Mouse (Mus musculus) bone marrow, adult 2 months (tissue): Measurements from ENCODE around the gene Hist2h3c2. TPM values are rescaled to one million over a fixed set of nuclear protein-coding genes. Genes with fewer than 3 reads are reported as not detected.
A peak's percentile ranks its signal among the peaks of the same experiment; 100 is the strongest.

Experiments
- H3K27ac ChIP-seq: fragments of 200-500 bp; 2 replicates; pipeline ENCODE4 v1.5.1; 2012; ENCODE audit warnings: low read depth, mild to moderate bottlenecking, control low read depth, inconsistent platforms, low read length; ENCODE audit not compliant: control insufficient read depth, poor library complexity, insufficient read depth
- H3K4me1 ChIP-seq: fragments of 200-500 bp; 2 replicates; pipeline ENCODE4 v1.6.1; 2011; ENCODE audit warnings: low read length; ENCODE audit not compliant: control insufficient read depth, insufficient read depth
- H3K4me3 ChIP-seq: fragments of 200-500 bp; replicated peaks from 2 replicates; pipeline ENCODE3; 2011; ENCODE audit warnings: mild to moderate bottlenecking, low read depth, low read length, control low read depth; ENCODE audit not compliant: control insufficient read depth
- CTCF ChIP-seq: fragments of 200-500 bp; IDR thresholded peaks from 2 replicates; pipeline ENCODE4 v1.5.1; 2011; ENCODE audit warnings: low read length, control low read depth; ENCODE audit not compliant: control insufficient read depth, insufficient read depth
- POLR2A ChIP-seq: fragments of 200-500 bp; IDR thresholded peaks from 2 replicates; pipeline ENCODE4 v1.6.1; 2011; ENCODE audit warnings: low read depth, mild to moderate bottlenecking, control low read depth, low read length, borderline replicate concordance; ENCODE audit not compliant: control insufficient read depth
- WGBS: fragments of 180-500 bp; shearing (Covaris S2); methylation state at CpG from one replicate; pipeline ENCODE4 v1.1.7; 2018; 5-methylcytosine and 5-hydroxymethylcytosine counted together
- polyA plus RNA-seq: library from polyadenylated mRNA; stranded (reverse); fragments of >200 nt; gene quantifications from 2 replicates; pipeline ENCODE4 v1.2.4, GENCODE M21; 2011; ENCODE audit warnings: low replicate concordance; ENCODE audit not compliant: missing spikeins, insufficient read depth, insufficient read length

The Hist2h3c2 gene
- polyA plus RNA-seq, 1 experiment, result 79.9 TPM

DNA sequence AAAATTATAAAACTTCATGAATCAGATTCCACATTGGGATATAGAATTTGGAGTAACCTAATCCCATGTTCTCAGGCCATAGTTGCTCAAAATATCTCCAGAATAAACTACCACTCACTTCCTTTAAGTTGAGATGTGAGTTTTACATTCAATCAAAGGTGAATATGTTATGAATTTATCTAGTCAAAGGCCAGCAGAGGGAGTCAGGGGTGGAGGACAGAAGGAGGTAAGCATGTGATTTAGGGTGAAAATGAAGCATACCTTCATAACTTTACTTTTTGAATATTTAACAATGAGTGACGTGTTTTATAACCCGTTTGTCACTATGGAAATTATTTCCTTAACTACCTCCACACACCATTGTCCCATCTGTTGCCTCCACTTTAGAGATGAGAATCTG lies 4.0 kb downstream of the Hist2h3c2 start:
- WGBS, result 78% methylated on average over 2 of the region's 2 CpGs
- H3K4me1 ChIP-seq, result no peaks in the 10 kb centered on the region; the same call in 1 of the 2 replicates
- TF ChIP-seq POLR2A (no peak), CTCF (no peak)
- H3K27ac ChIP-seq, result no peak overlapping the region
- no peak overlapping the region for H3K4me3 ChIP-seq

DNA sequence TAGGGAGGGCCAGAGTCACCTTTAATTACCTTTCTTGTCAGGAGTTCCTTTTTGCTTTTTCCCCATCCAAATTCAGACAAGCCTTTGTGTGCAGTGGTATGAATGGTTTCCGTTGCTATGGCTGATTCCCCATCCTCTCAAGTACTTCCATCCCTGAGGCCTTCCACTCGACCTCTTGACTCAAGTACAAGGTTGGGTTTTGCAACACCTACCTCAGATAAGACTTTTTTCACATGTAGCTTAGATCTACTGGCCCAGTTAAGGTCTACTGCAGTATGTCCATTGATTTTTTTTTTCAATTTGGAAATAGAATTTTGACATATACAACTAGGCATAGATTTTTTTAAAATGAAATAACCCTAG lies 7.2 kb downstream of the Hist2h3c2 start:
- H3K4me3 ChIP-seq, result no peak overlapping the region
- no peak overlapping the region for H3K27ac ChIP-seq
- 64% methylated on average over 2 of the region's 2 CpGs for WGBS
- no peak for TF ChIP-seq POLR2A
- no peak for TF ChIP-seq CTCF
- H3K4me1 ChIP-seq, result peaks cover under 1% of the 10 kb centered on the region; the same call in 1 of the 2 replicates

DNA sequence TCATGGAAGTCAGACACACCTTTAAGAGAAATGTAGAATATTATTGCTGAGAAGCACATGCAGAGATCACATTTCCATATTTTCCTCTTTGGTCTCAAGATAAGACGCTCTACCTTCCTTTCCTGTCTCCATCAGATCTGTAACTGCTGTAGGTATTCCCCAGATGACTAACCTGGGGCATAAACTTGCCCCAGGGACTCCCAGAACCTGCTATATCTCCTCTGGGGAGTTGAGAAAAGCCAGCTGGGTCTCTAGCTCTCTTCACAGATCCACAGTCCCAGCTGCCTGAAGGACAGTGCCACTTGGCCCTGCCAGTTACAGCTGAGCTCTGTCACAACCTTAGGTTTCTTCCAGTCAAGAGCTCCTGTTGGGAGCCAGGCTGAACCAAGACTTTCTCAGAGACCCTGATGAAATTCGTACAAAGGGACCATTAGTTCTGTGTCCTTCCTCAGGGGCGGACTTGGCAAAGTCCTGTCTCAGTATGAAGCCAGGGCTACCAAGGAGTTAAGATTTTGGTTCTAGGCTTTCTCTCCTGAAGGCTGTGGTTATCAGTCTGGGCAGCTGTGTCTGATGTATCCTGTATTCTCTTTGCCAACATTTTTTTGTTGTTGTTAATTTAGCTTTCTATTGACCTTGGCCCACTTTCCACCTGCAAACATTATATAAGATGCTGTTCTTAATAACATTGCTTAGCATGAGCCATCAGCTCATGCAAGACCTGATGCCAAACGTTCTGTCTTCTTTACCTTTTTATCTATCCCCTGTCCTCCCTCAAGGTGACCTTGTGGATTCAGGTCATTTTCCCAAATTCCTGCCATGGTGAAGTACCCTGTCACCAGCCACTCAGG lies 7.8 kb downstream of the Hist2h3c2 start:
- peaks cover 2% of the 10 kb centered on the region; the same call in 1 of the 2 replicates for H3K4me1 ChIP-seq
- WGBS, result 70% methylated on average over 4 of the region's 4 CpGs

DNA sequence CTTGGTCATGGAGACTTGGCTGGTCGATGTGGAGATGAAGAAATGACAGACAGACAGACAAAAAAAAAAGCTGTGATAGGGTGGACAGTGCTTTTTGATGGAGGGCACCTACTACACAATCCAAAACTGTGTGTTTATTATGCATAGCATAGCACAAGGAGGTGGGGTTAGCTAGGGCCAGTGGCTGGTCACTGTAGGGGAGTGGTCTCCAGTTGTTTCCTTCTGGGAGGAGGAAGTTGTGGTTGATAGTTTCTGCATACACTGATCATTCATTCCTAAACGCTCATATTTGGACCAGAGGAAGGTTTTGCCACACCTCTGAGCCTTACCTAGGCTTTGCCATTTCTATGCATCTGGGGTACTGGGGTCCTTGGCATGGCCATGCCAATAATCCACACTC lies 8.5 kb downstream of the Hist2h3c2 start:
- TF ChIP-seq POLR2A (no peak), CTCF (no peak)
- Histone ChIP-seq H3K4me1 (peaks cover 3% of the 10 kb centered on the region), H3K27ac (no peak overlapping the region), H3K4me3 (no peak overlapping the region)
- 40% methylated on average over 2 of the region's 2 CpGs for WGBS

More for the DNA sequence above, 7.8 kb downstream of the Hist2h3c2 start:
- Histone ChIP-seq H3K27ac (no peak overlapping the region), H3K4me3 (no peak overlapping the region)
- TF ChIP-seq POLR2A (no peak), CTCF (no peak)

DNA sequence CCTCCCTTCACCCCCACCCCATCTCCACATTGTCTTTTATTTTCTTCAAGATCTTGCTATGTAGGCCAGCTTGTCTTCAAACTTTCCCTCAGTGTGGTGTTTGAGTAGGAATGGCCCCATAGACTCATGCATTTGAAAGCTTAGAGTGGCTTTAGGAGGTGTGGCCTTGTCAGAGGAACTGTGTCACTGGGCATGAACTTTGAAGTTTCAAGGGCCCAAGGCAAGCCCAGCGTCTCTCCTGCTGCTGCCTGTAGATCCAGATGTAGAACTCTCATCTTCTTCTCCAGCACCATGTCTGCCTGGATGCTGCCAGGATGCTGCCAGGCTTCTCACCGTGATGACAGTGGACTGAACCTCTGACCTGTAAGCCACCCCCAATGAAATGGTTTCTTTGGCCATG lies 10.1 kb downstream of the Hist2h3c2 start:
- H3K27ac ChIP-seq, result no peak overlapping the region
- H3K4me1 ChIP-seq, result peaks cover 4% of the 10 kb centered on the region

DNA sequence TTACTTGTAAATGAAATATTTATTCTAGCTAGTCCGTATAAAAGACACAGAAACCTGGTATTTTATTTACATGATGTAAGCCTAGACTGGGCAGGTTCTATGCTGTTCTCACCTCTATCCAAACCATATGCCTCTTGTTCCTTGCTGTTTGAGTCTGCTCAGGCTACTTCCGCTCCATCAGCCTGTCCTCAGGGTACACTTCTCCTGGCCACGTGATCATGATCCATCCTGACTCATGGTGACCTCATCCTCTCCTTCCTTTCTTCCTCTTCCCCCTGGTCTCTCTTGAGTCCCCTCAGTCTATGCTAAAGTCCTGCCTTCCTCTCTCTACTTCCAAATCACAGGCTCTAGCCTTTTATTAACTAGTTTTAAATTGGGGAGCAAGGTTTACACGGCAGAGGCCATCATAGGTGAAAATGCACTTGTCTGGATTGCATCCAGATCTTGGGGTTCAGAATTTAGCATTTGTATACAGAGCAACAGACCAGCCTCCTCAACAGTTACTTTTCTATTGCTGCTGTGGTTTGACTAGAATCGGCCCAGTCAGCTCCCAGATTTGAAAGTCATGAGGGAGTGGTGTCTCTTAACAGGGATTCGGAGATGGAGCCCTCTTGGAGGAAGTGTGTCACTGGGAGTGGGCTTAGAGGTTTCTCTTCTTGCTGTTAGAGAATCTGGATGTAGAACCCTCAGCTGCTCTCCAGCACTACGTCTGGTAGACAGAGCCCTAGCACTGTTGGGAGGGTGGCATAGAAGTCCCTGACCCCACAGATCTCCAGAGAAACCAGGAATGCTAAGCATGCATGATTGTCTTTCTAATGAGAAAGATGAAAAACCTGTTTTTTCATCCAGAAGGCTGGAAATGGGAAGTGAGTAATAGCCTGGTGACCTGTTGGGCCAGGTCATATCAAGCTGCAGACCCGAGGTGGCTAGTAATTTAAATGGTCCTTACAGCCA lies 12.0 kb downstream of the Hist2h3c2 start:
- WGBS, result 56% methylated on average over 8 of the region's 8 CpGs
- Histone ChIP-seq H3K4me1 (peaks cover 5% of the 10 kb centered on the region), H3K4me3 (no peak overlapping the region), H3K27ac (no peak overlapping the region)
- no peak for TF ChIP-seq POLR2A
- TF ChIP-seq CTCF, result no peak

More for the DNA sequence above, 10.1 kb downstream of the Hist2h3c2 start:
- no peak for TF ChIP-seq POLR2A
- TF ChIP-seq CTCF, result no peak
- 71% methylated on average over 2 of the region's 2 CpGs for whole genome bisulfite sequencing
- H3K4me3 ChIP-seq, result no peak overlapping the region

DNA sequence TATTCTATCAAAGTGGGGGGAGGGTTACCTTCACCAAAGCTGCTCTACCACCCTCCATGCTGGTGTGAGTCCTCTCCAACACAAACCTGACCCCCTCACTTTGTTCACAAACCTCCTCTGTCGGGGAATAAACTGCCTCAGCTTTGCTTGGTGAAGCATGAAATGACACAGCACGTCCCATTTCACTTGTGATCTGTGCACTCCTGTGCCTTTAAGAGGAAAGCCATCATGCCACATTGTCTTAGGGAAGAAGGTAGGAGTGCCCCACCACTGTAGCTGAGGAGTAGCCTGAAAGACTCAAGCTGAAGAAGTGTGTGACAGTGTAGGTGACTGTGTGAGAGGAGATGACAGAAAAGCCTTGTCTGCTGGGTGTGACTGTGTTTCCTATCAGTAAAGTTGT lies 13.5 kb downstream of the Hist2h3c2 start:
- no peak for TF ChIP-seq CTCF
- no peak for TF ChIP-seq POLR2A
- H3K27ac ChIP-seq, result no peak overlapping the region
- WGBS, result 58% methylated on average over 2 of the region's 2 CpGs
- no peak overlapping the region for H3K4me3 ChIP-seq
- peaks cover 5% of the 10 kb centered on the region for H3K4me1 ChIP-seq

DNA sequence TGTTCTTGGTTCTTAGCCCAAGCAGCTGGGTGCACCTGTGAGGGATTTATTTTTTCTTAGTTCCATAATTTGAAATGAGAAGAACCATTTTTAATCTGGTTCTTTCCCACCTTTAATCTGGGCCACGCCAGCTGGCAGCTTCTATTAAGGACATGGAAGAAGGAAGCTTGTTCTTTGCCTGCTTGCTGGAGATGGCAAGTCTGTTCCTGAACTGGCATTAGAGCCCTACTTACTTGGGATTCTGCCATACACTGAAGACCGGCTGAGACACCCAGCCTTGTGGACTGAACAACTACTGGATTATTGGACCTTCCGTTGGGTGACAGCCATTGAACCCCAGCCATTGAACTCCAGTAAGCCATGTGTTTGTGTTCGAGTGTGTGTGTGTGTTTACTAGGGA lies 16.2 kb downstream of the Hist2h3c2 start:
- peaks cover 5% of the 10 kb centered on the region for H3K4me1 ChIP-seq
- TF ChIP-seq CTCF (no peak), POLR2A (no peak)

More for the DNA sequence above, 16.2 kb downstream of the Hist2h3c2 start:
- Histone ChIP-seq H3K4me3 (peak overlapping the region; percentile 37), H3K27ac (peak overlapping the region; percentile 29; the same call in 1 of the 2 replicates)
- 84% methylated on average over 4 of the region's 4 CpGs for WGBS
